Mouse (Mus musculus) adrenal gland, adult 2 months (tissue): ENCODE data around the gene Lamc2. TPM values are rescaled to one million over a fixed set of nuclear protein-coding genes. Genes with fewer than 3 reads are reported as not detected.

ENCODE experiments used
- DNase-seq: peaks from one replicate; pipeline ENCODE4 v3.0.0; 2021
- long read RNA-seq: library from polyadenylated mRNA; stranded (forward); transcript quantifications from one replicate; pipeline ENCODE4 v2.0.0, GENCODE M21; 2021
- polyA plus RNA-seq: library from polyadenylated mRNA; depleted of rRNA; stranded (reverse); fragments of >200 nt; gene quantifications from 2 replicates; pipeline ENCODE4 v1.2.3, GENCODE M21; 2012; rRNA removed
- total RNA-seq, 2 experiments: library from RNA; stranded (reverse); gene quantifications; 2 replicates each; pipeline ENCODE4 v1.2.3; 2021

Gene Lamc2
- total RNA-seq = 1 to 10 TPM in 1 of 2 experiments, under 1 TPM in 1; 0.75 to 3.1 TPM
- polyA plus RNA-seq = 0.10 TPM in 1 of 2 replicates, not detected in the other
- long read RNA-seq, partial matches to known transcripts = 1 of 4 reads
- long read RNA-seq, other reads (novel, unspliced or antisense) = 1 of 4 reads

GRCm38 (mm10) chr1:153185828-153186803 is at the start of gene Lamc2:
Gene Lamc2, minus strand, starts transcription at chr1:153186447.
- peak; percentile 25 for DNase-seq

GRCm38 (mm10) chr1:153235576-153235975 is 49.3 kb upstream of the Lamc2 start:
- DNase-seq = no peak

DNA sequence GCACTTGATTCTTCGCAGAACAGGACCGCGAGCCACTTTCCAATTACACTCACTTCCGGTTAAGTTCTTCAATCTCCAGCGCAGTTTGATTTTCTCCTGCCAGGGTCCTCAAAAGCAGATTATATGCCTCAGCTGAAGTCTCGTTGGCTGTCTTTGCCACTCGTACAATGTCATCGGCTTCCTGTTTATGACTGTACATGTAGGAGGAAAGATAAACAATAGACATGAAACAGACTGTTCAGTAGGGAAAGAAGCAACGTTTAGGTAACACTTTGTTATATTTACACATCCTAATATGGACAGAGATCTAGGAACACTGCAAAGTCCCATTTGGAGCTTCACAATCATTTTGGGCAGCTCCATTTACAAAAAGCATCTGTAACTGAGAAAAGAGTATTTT is 45.4 kb upstream of the Lamc2 start:
- DNase-seq = no peak

DNA sequence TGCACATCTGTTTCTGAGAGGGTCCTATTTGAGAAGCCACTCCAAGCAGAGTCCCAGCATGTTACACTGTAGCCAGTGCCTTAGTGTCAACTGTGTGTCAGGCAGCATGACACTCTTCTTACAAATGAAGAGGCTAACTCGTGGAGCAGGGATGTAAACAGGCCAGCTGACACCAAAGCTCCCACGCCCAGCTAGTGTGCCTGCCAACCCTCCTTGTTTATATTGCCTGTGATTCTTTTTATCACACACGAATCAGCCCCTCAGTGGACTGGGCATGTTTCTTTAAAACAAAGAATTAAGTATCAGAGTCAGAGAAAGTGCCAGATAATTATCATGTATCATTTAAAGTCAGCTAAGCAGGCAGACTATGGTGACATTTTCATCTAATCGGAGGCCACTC is 41.7 kb upstream of the Lamc2 start:
- no peak for DNase-seq

DNA sequence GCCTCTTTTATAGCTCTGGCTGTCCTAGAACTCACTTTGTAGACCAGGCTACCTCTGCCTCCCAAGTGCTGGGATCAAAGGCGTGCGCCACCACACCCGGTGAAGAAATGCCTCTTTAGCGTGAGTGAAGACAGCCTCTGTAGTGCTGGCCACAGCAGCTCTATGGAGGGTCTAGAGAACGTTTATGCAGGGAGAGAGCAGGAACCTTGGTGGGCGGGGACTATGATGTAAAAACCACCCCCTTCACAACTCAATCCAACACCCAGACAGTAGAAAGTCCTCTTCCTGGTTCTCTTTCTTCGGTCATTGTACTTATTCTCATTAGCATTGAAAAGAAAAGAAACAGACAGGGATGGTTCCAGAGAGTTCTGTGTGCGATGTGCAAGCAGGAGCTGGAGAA is 40.8 kb upstream of the Lamc2 start:
- DNase-seq = no peak

DNA sequence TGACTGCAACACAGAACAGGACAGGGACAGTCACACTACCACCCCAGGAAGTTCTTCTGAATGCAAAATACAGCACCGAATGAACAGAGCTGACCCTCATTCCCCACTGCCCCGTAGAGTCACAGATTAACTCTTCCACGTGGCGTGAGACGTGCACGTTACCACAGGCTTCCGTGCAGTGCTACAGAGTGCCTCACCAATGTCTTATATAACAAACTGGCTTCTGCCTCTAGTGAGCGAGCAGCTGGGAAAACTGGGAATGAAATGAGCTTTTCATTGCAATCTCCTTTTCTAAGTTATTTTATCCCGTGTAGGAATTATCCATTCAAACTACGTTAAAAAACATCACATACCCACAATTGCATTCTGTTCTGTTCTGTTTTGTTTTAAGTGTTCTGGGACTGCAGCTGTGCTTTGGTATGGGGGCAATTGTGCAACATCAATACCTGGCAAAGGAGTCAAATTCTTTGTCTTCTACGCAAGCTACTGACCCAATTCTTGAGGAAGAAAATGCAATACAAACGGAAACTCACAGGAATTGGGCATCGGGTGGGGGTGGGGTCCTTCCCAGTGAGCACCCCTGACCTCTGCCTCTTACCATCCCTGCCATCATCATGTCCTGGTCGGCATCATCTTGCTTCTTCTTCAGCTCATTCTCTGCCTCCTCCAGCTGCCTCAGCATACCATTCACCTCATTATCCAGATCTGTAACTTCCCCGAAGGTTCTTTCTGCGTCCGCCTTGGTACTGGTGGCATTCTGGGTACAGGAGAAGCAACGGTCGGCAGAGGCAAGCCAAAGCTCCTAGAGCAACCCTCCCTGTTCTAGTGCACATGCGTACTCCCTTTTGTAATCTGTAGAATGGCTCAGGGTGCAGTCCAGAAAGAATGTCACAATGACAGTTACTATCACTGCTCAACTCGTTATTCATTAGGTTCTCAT is 39.8 kb upstream of the Lamc2 start:
- no peak for DNase-seq

DNA sequence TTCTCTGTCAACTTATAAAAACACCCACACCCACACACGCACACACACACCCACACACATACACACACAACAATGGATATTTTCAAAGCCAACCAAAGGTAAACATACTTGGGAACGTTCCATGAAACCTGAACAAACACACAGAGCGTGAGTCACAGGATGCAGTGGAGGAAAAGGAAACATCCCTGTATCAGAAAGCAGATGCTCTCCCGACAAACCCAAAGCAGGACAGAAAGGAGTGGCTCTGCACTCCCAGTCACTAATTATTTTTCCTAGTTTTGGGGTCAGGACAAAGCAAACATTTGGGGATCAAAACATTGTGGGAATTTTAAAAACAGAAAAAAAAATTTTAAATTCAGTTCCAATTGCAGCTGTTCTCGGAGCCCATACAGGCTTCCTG is 38.1 kb upstream of the Lamc2 start:
- DNase-seq = no peak

DNA sequence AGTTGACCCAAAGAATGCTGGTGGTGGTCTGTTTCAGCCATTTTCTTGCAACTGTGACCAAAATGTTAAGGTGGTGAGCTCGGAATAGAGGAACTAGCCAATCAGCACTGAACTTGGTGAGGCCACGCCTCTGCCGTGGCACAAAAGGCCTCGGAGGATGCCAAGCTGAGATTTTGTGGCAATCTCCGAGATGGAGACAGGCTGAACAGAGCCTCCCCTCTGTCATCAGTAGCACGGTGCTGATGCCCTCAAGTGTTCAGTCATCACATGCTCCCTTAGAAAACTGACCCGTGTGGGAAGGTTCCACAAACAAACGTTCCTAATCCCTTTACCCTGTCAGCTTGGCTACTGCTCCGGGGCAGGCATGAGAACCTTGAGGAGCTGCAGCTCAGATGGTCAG is 33.1 kb upstream of the Lamc2 start:
- no peak for DNase-seq

GRCm38 (mm10) chr1:153216516-153216915 is 30.3 kb upstream of the Lamc2 start:
- no peak for DNase-seq

- no peak for DNase-seq
These were observed 29.4 kb upstream of the Lamc2 start for GRCm38 (mm10) chr1:153215676-153216075.

DNA sequence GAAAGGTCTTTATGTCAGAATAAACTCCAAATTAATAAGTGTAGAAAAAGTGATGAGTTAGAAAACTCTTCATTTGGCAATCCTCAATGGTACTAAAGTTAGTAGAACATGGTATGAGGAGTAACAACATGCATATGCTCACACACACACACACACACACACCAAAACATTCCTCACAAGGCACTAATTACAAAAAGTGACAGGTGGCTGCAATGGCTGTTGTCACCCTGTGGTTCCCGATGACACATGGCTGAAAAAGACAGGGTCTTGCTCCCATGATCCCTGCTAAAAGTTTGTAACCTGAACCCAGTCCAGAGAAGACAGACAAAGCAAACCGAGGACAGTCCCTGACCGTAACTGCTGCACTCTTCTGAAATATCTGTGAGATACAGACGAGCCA is 24.7 kb upstream of the Lamc2 start:
- DNase-seq = no peak

GRCm38 (mm10) chr1:153210198-153210597 is 24.0 kb upstream of the Lamc2 start:
- no peak for DNase-seq

- DNase-seq = no peak
These were observed 15.9 kb upstream of the Lamc2 start for GRCm38 (mm10) chr1:153202195-153202594.

GRCm38 (mm10) chr1:153201448-153201847 is 15.2 kb upstream of the Lamc2 start:
- no peak for DNase-seq

- DNase-seq = no peak
These were observed 11.1 kb upstream of the Lamc2 start for GRCm38 (mm10) chr1:153197316-153197850.

- DNase-seq = no peak
These were observed 6.7 kb upstream of the Lamc2 start for GRCm38 (mm10) chr1:153192945-153193344.

DNA sequence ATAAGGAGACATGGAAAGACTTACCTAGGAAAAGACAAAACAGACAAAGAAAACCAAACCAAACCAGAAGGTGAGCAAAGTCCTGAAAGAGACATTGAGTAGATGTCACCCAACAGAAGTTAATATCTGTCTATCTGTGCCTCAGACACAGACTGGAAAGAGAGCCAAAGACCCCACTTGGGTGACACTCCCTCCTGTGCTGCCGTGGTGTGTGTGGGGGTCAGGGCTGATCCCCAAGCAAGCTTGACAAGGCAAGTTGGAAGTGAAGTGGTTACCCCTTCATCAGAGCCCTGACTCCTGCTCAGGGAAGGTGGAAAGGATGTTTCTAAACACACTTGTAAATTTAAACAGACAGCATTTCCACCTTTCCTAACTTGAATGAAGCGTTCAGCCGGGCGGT is 6.1 kb upstream of the Lamc2 start:
- no peak for DNase-seq

DNA sequence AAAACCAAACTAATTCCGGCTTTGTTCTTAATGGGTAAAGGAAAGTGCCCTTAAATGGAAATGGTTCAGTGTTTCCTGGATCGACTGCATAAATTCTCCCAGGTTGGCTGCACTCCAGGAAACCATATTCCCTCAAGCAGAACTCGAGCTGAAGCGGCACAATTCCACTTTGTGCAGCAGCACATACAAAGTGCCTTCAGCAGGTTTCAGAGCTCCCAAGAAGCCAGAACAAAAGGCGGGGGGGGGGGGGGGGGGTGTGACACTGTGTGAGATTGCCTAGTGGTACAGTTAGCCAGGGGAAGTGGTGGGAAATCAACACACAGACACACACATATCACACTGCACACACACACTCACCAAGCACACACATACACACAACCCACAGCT is 5.7 kb upstream of the Lamc2 start:
- peak; percentile 29 for DNase-seq

DNA sequence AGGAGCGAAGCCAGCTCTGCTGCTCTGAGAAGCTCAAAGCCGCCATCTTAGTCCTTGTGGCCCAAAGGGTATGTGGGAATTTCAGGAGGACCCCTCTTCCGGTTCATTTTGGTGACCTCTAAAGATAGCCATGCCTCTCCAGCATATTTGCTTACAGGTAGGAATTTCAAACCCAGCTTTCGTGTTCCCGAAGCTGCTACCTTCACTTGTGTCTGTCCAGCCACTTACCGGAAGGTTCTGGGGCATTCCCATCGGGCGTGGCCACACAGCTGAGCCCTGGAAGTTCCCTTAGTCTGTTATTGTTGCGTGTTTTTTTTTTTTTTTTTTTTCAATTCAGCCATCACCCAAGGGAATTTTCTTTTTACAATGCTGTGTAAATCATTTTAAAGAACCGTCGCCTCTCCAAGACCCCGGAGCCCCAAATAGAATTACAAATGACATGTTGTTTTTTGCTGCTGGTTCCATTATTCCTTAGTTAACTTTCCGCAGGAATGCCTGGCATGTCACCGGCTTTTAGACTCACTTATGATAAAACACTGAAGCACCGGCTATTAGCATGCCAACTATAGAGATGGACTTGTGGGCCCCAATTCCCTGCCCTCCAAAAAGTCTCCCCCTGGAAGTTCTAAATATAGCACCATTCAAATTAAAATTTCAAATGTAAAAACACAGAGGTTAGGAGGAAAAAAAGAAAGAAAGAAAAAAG is 5.1 kb upstream of the Lamc2 start:
- DNase-seq = no peak

DNA sequence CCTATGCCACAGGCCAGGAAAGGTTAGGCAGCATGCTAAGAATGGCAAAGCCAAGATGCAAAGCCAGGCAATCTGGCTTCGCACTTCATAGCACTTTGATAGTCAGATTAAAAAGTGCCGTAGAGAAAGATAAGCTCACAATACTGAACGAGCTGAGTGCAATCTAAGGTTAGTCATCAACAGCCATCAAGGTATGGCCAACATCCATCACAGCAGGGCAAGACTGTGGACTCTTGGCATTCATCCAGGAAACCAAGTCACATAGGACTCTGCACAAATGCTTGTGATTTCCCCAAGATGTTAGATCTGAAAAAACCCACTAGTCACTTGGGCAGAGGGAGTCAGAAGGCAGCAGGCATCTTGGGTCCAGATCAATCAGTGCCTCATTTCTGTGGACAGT is 1.8 kb upstream of the Lamc2 start:
- no peak for DNase-seq

GRCm38 (mm10) chr1:153180586-153181289 is 5.5 kb downstream of the Lamc2 start:
- DNase-seq = no peak
